Mouse (Mus musculus) retina, postnatal 1 day (tissue): ENCODE measurements around the gene Pitpnc1.
A peak's percentile ranks its signal among the peaks of the same experiment; 100 is the strongest.

Experiments used
- DNase-seq: peaks from one replicate; pipeline ENCODE4 v3.0.0-alpha.2; 2012

Gene Pitpnc1

GRCm38 (mm10) chr11:107466611-107467391, 3.7 kb downstream of the Pitpnc1 start:
- no peak for DNase-seq

- DNase-seq: no peak
Measured at GRCm38 (mm10) chr11:107465969-107466368, 4.5 kb downstream of the Pitpnc1 start.

- no peak for DNase-seq
Measured at GRCm38 (mm10) chr11:107465041-107465440, 5.5 kb downstream of the Pitpnc1 start.

- DNase-seq: peak; percentile 57
Measured at GRCm38 (mm10) chr11:107464141-107464540, 6.4 kb downstream of the Pitpnc1 start.

- no peak for DNase-seq
Measured at GRCm38 (mm10) chr11:107463251-107463681, 7.2 kb downstream of the Pitpnc1 start.

- DNase-seq: no peak
Measured at GRCm38 (mm10) chr11:107462478-107462877, 8.0 kb downstream of the Pitpnc1 start.

- DNase-seq: no peak
Measured at GRCm38 (mm10) chr11:107459828-107460227, 10.7 kb downstream of the Pitpnc1 start.

GRCm38 (mm10) chr11:107458986-107459385, 11.5 kb downstream of the Pitpnc1 start:
- DNase-seq: no peak

- no peak for DNase-seq
Measured at GRCm38 (mm10) chr11:107458286-107458685, 12.2 kb downstream of the Pitpnc1 start.

GRCm38 (mm10) chr11:107457282-107457681, 13.2 kb downstream of the Pitpnc1 start:
- no peak for DNase-seq

- no peak for DNase-seq
Measured at GRCm38 (mm10) chr11:107454546-107455462, 15.7 kb downstream of the Pitpnc1 start.

GRCm38 (mm10) chr11:107452053-107452452, 18.4 kb downstream of the Pitpnc1 start:
- DNase-seq: no peak

GRCm38 (mm10) chr11:107451106-107451505, 19.4 kb downstream of the Pitpnc1 start:
- no peak for DNase-seq

GRCm38 (mm10) chr11:107450097-107450496, 20.4 kb downstream of the Pitpnc1 start:
- no peak for DNase-seq

GRCm38 (mm10) chr11:107449169-107449910, 21.2 kb downstream of the Pitpnc1 start:
- no peak for DNase-seq

GRCm38 (mm10) chr11:107447915-107448314, 22.6 kb downstream of the Pitpnc1 start:
- DNase-seq: no peak

- no peak for DNase-seq
Measured at GRCm38 (mm10) chr11:107447349-107447748, 23.1 kb downstream of the Pitpnc1 start.

- no peak for DNase-seq
Measured at GRCm38 (mm10) chr11:107446650-107447049, 23.8 kb downstream of the Pitpnc1 start.

GRCm38 (mm10) chr11:107445683-107446082, 24.8 kb downstream of the Pitpnc1 start:
- no peak for DNase-seq

GRCm38 (mm10) chr11:107443121-107444095, 27.1 kb downstream of the Pitpnc1 start:
- DNase-seq: no peak

GRCm38 (mm10) chr11:107441050-107441449, 29.4 kb downstream of the Pitpnc1 start:
- DNase-seq: no peak

GRCm38 (mm10) chr11:107438140-107438539, 32.4 kb downstream of the Pitpnc1 start:
- no peak for DNase-seq
